Mouse (Mus musculus) hindbrain, embryonic 16.5 days (tissue): ENCODE measurements around the gene Mmp11. TPM values are rescaled to one million over a fixed set of nuclear protein-coding genes. Genes with fewer than 3 reads are reported as not detected.

Source experiments
- ATAC-seq: fragments of 200-750 bp; cut with Nextera tagmentation; 2 replicates; pipeline ENCODE4 v1.8.0; 2017; ENCODE audit warnings: moderate TSS enrichment, moderate library complexity
- H3K27ac ChIP-seq: fragments of 300-500 bp; sonication (generic); 2 replicates; pipeline ENCODE4 v1.5.1; 2014; ENCODE audit warnings: low read depth, mild to moderate bottlenecking, control low read depth, low read length, moderate library complexity
- H3K27me3 ChIP-seq: fragments of 300-500 bp; sonication (generic); replicated peaks from 2 replicates; pipeline ENCODE4 v1.6.1; 2014; ENCODE audit warnings: low read length; ENCODE audit not compliant: control insufficient read depth, insufficient read depth
- H3K36me3 ChIP-seq: fragments of 300-500 bp; sonication (generic); 2 replicates; pipeline ENCODE4 v1.6.1; 2014; ENCODE audit warnings: mild to moderate bottlenecking, low read length, moderate library complexity, mixed read lengths; ENCODE audit not compliant: control insufficient read depth, insufficient read depth
- H3K4me1 ChIP-seq: fragments of 300-500 bp; sonication (generic); 2 replicates; pipeline ENCODE4 v1.6.1; 2014; ENCODE audit warnings: low read depth, low read length; ENCODE audit not compliant: control insufficient read depth, insufficient read depth
- H3K4me2 ChIP-seq: fragments of 300-500 bp; sonication (generic); 2 replicates; pipeline ENCODE4 v1.6.1; 2014; ENCODE audit warnings: mild to moderate bottlenecking, low read length, control low read depth, moderate library complexity
- H3K4me3 ChIP-seq: fragments of 300-500 bp; sonication (generic); 2 replicates; pipeline ENCODE4 v1.5.1; 2014; ENCODE audit warnings: mild to moderate bottlenecking, low read length, control low read depth, moderate library complexity
- H3K9ac ChIP-seq: fragments of 300-500 bp; sonication (generic); 2 replicates; pipeline ENCODE4 v1.6.1; 2014; ENCODE audit warnings: low read depth, mild to moderate bottlenecking, control low read depth, low read length, moderate library complexity
- H3K9me3 ChIP-seq: fragments of 300-500 bp; sonication (generic); 2 replicates; pipeline ENCODE4 v1.6.1; 2014; ENCODE audit warnings: mild to moderate bottlenecking, low read length, moderate library complexity; ENCODE audit not compliant: control insufficient read depth
- WGBS: fragments of 180-500 bp; shearing (Covaris S2); extraction: QIAGEN DNeasy Blood & Tissue Kit; methylation state at CpG from one replicate; pipeline ENCODE4 v1.1.7; 2014; 5-methylcytosine and 5-hydroxymethylcytosine counted together
- polyA plus RNA-seq: library from polyadenylated mRNA; unstranded; fragments of >200 nt; fragmentation: Nextera tagmentation; extraction: Ambion mirVana; gene quantifications from 2 replicates; pipeline ENCODE4 v1.2.1, GENCODE M21; 2015

Gene Mmp11
- polyA plus RNA-seq, 1 experiment from 2014 or later, result 13.6 TPM

DNA sequence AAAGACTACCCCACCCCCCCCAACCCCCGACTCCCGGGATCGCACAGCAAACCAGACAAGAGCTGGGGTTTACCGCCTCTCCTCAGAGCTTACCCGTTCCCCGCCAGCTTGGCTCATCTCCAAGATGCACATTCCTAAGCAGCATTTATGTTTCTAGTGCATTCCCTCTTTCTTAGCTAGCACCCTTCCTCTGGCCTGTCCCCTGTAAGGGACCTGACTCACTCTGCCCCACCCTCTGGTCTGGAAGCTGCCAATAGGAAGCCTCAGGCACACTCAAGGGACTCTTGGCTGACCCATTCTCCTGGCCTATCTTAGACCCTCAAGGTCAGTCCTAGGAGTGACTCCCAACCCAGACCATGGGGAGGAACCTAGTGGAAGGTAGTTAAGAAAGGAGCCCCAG, 6.0 kb downstream of the Mmp11 start:
- H3K27ac ChIP-seq, result no peak overlapping the region
- 37% methylated on average over 6 of the region's 6 CpGs for WGBS
- peaks cover 18% of the 10 kb centered on the region for H3K4me1 ChIP-seq
- no peaks in the 10 kb centered on the region for H3K27me3 ChIP-seq
- H3K4me3 ChIP-seq, result no peak overlapping the region
- no peak overlapping the region for H3K9ac ChIP-seq
- H3K9me3 ChIP-seq, result no peaks in the 10 kb centered on the region
- H3K36me3 ChIP-seq, result no peaks in the 10 kb centered on the region
- H3K4me2 ChIP-seq, result no peak overlapping the region
- no peak for ATAC-seq

DNA sequence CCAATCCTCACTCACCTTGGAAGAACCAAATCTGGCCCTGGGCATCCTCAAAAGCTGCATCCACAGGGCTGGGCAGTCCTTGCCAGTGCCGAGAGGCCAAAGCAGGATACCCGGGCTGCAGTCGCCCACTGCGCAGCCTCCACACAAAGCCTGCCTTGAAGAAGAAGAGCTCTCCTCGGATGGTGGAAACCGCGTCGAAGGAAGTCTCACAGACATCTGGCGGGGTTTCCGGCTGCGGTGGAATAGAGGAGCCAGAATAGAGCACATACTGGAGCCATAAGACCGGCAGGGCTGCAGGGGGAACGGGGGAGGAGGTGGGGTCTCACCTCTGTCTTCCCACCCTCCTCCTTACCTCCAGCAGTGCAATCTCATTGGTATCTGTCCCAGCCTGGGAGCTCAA, 9.9 kb downstream of the Mmp11 start:
- Histone ChIP-seq H3K36me3 (no peaks in the 10 kb centered on the region), H3K9me3 (no peaks in the 10 kb centered on the region), H3K9ac (no peak overlapping the region), H3K4me3 (no peak overlapping the region), H3K27me3 (no peaks in the 10 kb centered on the region), H3K4me1 (peaks cover 14% of the 10 kb centered on the region), H3K4me2 (no peak overlapping the region), H3K27ac (no peak overlapping the region)
- no peak for ATAC-seq
- 73% methylated on average over 13 of the region's 13 CpGs for WGBS

DNA sequence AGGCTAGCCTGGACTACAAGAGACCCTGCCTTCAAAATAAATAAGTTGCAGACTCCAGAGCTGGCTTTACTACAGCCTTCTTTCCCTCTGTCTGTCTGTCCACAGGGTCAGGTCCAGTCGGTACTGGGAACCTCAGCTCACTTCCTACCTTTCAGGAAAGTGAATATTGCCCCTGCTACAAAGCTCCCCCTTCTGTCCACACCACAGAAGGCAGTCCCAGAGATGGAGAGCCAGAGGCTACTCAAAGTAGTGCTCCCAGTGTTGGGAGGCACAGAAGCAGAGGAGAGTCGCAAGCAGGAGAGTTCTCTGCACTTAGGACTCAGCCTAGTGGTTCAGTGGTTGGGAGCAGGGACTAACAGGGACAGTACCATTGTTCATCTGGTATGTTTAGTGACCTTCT, 12.0 kb downstream of the Mmp11 start:
- Histone ChIP-seq H3K9me3 (no peaks in the 10 kb centered on the region), H3K4me3 (no peak overlapping the region), H3K4me1 (peaks cover 18% of the 10 kb centered on the region), H3K4me2 (no peak overlapping the region), H3K27ac (no peak overlapping the region), H3K9ac (no peak overlapping the region), H3K27me3 (no peaks in the 10 kb centered on the region), H3K36me3 (no peaks in the 10 kb centered on the region)
- no peak for ATAC-seq
- 59% methylated on average over 2 of the region's 2 CpGs for WGBS

DNA sequence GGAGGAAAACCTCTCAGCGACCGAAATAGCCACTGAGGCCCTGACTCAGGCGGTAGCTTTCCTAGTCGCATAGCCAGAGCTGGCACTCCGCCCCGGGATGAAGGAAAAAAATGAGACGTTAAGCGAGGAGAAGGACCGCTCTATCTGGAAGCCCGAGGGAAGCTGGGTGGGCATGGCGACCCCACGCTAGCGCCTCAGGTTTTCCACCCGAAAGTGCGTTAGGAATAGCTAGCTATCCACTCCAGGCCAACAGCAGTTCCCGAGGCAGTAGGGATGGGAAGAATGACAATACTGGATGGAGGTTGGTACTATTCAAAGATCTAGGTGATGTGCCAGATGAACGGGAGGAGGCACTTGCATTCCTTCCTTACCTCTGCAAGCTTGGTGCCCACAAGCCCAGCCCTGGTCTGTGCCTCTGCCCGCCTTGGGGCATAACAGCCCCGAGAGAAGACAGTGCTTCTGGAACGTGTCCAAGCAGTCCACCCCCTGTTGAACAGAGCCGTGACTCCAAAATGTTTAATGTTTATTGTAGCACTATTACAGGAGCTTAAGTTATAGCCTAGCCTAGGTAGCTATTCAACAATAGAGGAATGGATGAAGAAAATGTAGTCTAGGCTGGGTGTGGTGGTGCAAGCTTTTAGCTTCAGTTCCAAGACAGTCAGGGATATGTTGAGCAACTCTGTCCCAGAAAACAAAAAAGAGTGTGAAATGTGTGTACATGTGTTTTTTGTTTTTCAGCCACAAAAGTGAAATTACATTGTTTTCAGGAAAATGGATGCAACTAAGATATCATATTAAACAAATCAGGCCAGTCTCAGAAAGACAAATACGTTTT, 14.4 kb downstream of the Mmp11 start:
- ATAC-seq, result peak; percentile 59

DNA sequence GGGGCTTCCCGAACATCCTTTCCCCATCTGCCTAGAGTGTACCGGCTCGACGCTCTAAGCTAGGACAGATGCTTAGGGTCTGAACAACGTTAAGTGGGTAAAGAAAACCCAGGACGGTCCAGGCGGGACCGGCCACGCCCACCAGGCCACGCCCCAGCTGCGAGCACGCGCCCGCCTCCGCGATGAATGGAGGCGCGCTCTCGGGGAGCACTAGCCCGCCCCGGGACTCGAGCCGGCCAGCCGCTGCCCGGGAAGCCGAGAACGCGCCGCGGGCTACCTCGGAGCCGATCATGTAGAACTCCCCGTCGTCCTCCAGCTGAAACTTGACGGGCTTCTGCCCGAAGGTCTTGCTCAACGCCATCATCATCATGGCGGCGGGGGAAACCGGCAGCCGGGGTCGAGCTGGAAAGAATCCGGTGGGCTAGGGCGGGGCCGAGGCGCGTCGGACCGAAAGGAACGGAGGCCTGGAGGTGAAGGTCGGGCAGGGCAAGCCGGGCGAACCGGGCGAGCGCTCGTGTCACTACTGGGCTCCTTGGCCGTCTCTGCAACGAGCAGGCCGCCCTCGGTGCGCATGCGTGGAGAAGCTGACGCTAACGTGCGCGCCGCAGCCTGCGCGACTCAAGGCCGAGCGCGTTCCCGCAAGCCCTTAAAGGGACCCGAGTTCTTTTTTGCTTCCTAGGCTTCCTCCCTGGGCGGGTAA, 15.1 kb downstream of the Mmp11 start, which contains the start of gene Smarcb1:
TSS of gene Smarcb1 (minus strand) at position 592 of the 700 bp plus-strand sequence.
- Histone ChIP-seq H3K4me3 (peak within 1 kb of the TSS; percentile 83), H3K27me3 (no peaks in the 10 kb centered on the region), H3K4me2 (peak within 1 kb of the TSS; percentile 87), H3K4me1 (peaks cover 28% of the 10 kb centered on the region), H3K9me3 (no peaks in the 10 kb centered on the region), H3K27ac (peak within 1 kb of the TSS; percentile 99), H3K9ac (peak within 1 kb of the TSS; percentile 90), H3K36me3 (peaks cover 3% of the 10 kb centered on the region)
- peak; percentile 92 for ATAC-seq
- 0% methylated on average over 71 of the region's 76 CpGs for WGBS

More for the DNA sequence above, 14.4 kb downstream of the Mmp11 start:
- Histone ChIP-seq H3K4me1 (peaks cover 28% of the 10 kb centered on the region), H3K9ac (peak overlapping the region; percentile 90), H3K27me3 (no peaks in the 10 kb centered on the region), H3K4me2 (peak overlapping the region; percentile 87), H3K4me3 (peak overlapping the region; percentile 83), H3K27ac (peak overlapping the region; percentile 99), H3K9me3 (no peaks in the 10 kb centered on the region), H3K36me3 (no peaks in the 10 kb centered on the region)
- 4% methylated on average over 22 of the region's 22 CpGs for WGBS

DNA sequence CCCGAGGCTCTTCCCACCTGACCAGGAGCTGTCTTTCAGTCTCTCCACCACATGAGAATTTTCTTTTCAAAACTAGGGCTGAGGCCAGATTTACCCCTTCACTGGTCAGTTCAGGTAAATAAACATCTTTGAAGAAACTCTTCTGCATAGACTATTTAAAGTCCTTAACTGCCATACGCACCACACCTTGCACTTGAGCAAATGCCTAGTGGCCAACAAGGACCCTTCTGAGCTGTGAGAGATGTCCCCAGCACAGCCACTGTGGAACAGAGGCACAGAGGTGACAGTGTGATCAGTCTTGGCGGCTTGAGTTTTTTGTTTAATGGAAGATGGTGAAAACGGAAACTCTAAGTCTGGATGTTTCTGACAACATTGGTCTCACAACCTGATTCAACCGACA, 17.3 kb downstream of the Mmp11 start:
- 82% methylated on average over 5 of the region's 5 CpGs for WGBS

DNA sequence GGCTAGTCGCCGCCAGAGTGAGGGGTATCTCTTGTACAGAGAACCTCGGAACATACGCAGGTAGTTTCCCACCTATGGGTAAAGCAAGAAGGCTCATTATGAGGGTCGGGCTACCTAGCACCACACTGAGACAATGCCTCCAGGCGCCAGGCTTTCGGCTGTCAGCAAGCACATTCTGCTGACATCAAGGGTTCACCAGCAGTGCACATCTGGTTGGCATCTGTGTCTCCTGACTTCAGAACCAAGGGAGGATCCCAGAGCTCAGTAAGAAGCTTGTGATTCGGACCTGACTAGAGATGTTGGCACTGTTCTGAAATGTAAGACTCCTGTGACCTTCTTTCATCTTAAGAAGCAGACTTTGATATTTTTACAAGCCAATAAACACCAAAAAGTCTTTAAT, 19.5 kb downstream of the Mmp11 start:
- Histone ChIP-seq H3K9me3 (no peaks in the 10 kb centered on the region), H3K36me3 (peaks cover 10% of the 10 kb centered on the region), H3K4me3 (no peak overlapping the region), H3K4me1 (peaks cover 18% of the 10 kb centered on the region), H3K27ac (no peak overlapping the region), H3K4me2 (no peak overlapping the region), H3K9ac (no peak overlapping the region), H3K27me3 (no peaks in the 10 kb centered on the region)
- ATAC-seq, result no peak
- WGBS, result 77% methylated on average over 8 of the region's 8 CpGs

More for the DNA sequence above, 17.3 kb downstream of the Mmp11 start:
- H3K27me3 ChIP-seq, result no peaks in the 10 kb centered on the region
- ATAC-seq, result no peak
- peaks cover 10% of the 10 kb centered on the region for H3K36me3 ChIP-seq
- no peaks in the 10 kb centered on the region for H3K9me3 ChIP-seq
- peaks cover 28% of the 10 kb centered on the region for H3K4me1 ChIP-seq
- H3K4me3 ChIP-seq, result no peak overlapping the region
- no peak overlapping the region for H3K27ac ChIP-seq
- H3K4me2 ChIP-seq, result peak overlapping the region; percentile 18; the same call in 1 of the 2 replicates
- no peak overlapping the region for H3K9ac ChIP-seq

DNA sequence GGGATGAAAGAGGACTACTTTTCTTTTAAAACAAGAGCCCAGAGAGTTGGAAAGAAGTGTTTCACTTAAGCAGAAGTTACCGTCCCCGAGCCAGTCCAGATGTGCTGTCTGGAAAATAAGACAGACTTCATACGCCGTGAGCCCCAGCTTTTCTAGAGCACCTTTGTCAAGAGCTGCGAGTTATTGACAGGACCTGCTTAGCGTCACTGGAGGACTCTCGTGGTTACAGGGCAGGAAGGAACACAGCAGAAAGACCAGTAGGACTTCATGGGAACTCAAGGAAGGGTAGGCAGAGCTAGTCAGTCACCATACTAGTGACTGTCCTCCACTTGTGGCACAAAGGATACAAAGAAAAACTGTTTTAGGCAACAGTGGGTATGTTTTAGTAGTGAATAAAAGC, 20.7 kb downstream of the Mmp11 start:
- ATAC-seq, result no peak
- Histone ChIP-seq H3K27ac (no peak overlapping the region), H3K36me3 (peaks cover 20% of the 10 kb centered on the region), H3K4me3 (no peak overlapping the region), H3K4me2 (no peak overlapping the region), H3K9me3 (no peaks in the 10 kb centered on the region), H3K27me3 (no peaks in the 10 kb centered on the region), H3K9ac (no peak overlapping the region), H3K4me1 (peaks cover 18% of the 10 kb centered on the region)
- WGBS, result 85% methylated on average over 7 of the region's 7 CpGs

DNA sequence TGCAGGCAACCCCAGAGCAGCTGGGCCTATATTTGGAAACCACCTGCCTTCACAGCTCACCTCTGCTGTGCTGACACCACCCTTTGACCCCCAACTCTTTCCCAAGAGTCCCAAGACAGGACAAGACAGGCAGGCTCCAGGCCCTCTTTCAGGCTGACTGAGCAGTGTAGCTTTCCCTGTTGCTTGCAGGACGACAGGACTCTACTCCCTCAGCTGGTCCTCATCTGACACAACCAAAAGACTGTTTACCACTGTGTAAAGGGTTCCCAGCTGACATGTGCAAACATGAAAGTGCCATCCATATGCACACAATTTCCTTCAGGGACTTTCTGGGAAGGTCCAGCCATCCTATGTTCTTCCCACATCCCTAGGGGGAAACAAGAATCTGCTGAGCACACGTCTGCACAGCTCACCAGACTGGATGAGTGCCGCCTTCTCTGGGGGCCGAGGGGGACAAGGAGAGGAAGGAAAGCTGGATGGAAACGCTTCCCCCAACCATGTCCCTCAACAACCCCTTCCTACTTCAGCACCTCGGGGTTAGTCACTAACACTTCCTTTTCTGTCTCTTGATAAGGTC, 23.2 kb downstream of the Mmp11 start:
- H3K9me3 ChIP-seq, result no peaks in the 10 kb centered on the region
- 74% methylated on average over 6 of the region's 6 CpGs for WGBS
- no peak overlapping the region for H3K9ac ChIP-seq
- no peak overlapping the region for H3K4me3 ChIP-seq
- peaks cover 31% of the 10 kb centered on the region for H3K36me3 ChIP-seq
- ATAC-seq, result no peak
- H3K27me3 ChIP-seq, result no peaks in the 10 kb centered on the region
- H3K27ac ChIP-seq, result no peak overlapping the region
- no peaks in the 10 kb centered on the region; the same call in 1 of the 2 replicates for H3K4me1 ChIP-seq
- H3K4me2 ChIP-seq, result no peak overlapping the region
